Mouse (Mus musculus): ENCODE results near the gene Taf8. TPM values are rescaled to one million over a fixed set of nuclear protein-coding genes. Genes with fewer than 3 reads are reported as not detected.

Gene Taf8
- polyA plus RNA-seq, 1 experiment from 2014 or later = 15.9 TPM

DNA sequence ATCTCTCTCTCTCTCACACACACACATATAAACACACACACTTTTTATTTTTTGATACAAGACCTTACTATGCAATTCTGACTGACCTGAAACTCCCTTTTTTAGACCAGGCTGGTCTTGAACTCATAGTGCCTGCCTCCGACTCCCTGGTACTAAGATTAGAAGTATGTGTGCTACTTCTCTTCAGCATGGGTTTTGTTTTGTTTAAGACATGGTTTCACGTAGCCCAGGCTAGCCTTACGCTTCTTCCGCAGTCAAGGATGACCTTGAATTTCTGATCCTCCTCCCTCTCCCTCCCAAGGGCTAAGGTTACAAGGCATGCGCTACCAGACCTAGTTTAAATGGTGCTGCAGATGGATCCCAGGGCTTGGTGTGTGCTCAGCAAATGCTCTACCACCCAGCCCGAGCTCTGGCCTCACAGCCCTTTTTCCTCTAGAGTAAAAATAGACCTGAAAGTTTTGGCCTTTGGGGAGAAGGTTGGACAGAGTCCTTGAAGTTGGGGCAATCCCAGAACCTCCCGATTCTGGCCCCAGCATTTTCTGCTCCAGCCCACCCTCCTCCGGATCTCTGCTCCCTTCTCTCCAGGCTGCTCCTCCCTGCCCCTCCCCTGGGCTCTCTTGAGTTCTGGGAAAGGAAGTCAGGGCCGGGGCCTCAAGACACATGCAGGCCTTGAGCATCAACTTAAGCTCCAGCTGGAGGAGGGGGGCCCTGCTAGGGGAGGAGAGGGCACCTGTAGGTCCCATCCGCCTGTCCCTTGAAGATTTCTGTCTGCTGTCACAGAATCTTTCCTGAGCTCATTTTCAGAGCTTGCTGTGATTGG is 11.1 kb upstream of the Taf8 start:
- Histone ChIP-seq H3K27me3 (ENCODE audit: control insufficient read depth, insufficient read depth, low read length) (no peaks in the 10 kb centered on the region), H3K4me3 (ENCODE audit: low read depth, low read length) (no peak overlapping the region), H3K9me3 (replicated peaks; ENCODE audit: control insufficient read depth, low read length) (no peaks in the 10 kb centered on the region), H3K36me3 (ENCODE audit: control insufficient read depth, insufficient read depth, low read length) (no peaks in the 10 kb centered on the region), H3K9ac (ENCODE audit: low read depth, low read length) (peak overlapping the region; percentile 48; the same call in 1 of the 2 replicates), H3K27ac (ENCODE audit: low read depth, low read length) (peak overlapping the region; percentile 43), H3K4me1 (ENCODE audit: control insufficient read depth, insufficient read depth, low read length) (peaks cover 31% of the 10 kb centered on the region), H3K4me2 (no peak overlapping the region)
- 61% methylated on average over 10 of the region's 10 CpGs for WGBS (ENCODE audit: insufficient replicate concordance)
- ATAC-seq (replicated peaks; ENCODE audit: insufficient number of reproducible peaks, low FRiP score, low TSS enrichment) = no peak

DNA sequence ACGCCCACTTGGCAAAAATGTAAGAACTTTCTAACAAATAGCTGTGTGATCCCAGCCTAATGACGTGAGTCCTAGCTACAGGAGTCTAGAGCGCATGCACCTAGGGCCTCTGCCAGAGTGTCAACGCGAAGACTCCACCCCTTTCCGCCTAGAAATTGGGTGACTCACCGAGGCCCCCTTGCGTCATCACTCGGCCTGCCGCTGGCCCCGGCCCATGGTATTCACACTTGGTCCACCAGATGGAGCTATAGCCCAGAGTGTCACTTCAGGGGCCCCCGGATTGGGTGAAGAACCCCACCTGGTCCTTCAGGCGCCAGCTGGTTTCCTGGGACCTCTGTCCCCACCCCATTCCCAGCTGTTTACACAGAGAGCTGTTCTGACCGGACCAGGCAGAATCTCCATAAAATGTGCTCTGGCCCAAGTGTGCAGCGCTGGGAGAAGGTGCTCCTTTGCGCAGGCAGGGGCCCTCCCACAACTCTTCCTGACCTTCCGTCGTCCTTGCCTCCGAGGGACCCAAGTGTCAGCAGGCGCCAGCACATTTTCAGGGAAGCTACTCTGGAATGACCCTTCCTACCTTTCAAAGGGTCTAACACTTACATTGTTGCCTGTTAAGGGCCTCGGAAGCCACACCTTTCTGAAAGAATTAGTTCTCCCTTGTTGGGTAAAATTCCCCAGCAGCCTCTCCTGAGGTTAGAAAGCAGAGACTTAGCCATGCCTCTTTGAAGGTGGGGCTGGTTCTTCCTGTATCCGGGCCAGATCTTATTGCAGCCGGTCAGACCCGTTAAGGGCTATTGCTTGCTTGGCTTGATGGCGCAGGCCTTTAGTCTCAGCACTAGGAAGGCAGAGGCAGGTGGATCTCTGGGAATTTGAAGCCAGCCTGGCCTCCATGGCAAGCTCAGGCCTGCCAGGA is 9.3 kb upstream of the Taf8 start:
- peaks cover 32% of the 10 kb centered on the region for H3K4me1 ChIP-seq (ENCODE audit: control insufficient read depth, insufficient read depth, low read length)

DNA sequence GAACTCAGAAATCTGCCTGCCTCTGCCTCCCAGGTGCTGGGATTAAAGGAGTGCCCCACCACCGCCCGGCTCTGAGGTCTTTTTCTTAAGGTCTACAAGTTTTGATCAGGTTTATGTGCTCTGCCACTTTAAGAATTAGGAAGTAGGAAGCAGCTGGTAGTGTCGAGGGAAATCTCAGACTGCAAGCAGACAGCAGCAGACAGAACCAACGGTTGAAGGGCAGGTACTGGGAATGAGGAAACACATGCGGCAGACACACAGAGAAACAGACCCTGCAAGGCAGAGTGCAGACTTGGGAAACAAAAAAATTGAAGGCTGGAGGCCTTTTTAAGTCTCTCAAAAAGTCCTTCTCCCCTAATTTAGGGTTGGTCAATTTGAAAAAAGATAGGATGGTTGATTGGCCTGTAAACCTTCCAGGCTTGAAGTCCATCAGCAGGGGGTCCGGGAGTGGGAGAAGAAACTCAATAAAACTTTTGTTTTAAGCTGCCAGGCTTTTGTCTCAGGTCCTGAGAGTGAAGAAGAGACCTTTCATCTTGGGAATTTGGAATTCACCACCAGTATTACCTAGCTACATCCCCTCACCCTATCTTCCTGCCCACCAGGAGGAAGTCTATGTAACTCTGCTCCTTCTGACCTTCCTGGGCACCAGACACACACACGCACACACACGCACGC is 7.1 kb upstream of the Taf8 start:
- ATAC-seq (replicated peaks; ENCODE audit: insufficient number of reproducible peaks, low FRiP score, low TSS enrichment) = no peak
- no peaks in the 10 kb centered on the region for H3K9me3 ChIP-seq (replicated peaks; ENCODE audit: control insufficient read depth, low read length)
- H3K4me1 ChIP-seq (ENCODE audit: control insufficient read depth, insufficient read depth, low read length) = peaks cover 43% of the 10 kb centered on the region
- H3K36me3 ChIP-seq (ENCODE audit: control insufficient read depth, insufficient read depth, low read length) = no peaks in the 10 kb centered on the region
- H3K4me2 ChIP-seq = no peak overlapping the region
- H3K27ac ChIP-seq (ENCODE audit: low read depth, low read length) = no peak overlapping the region
- H3K9ac ChIP-seq (ENCODE audit: low read depth, low read length) = no peak overlapping the region
- 73% methylated on average over 9 of the region's 9 CpGs for WGBS (ENCODE audit: insufficient replicate concordance)
- H3K4me3 ChIP-seq (ENCODE audit: low read depth, low read length) = no peak overlapping the region
- H3K27me3 ChIP-seq (ENCODE audit: control insufficient read depth, insufficient read depth, low read length) = no peaks in the 10 kb centered on the region

More for the DNA sequence above, 9.3 kb upstream of the Taf8 start:
- peak overlapping the region; percentile 17; the same call in 1 of the 2 replicates for H3K4me3 ChIP-seq (ENCODE audit: low read depth, low read length)
- peak overlapping the region; percentile 70 for H3K9ac ChIP-seq (ENCODE audit: low read depth, low read length)
- WGBS (ENCODE audit: insufficient replicate concordance) = 9% methylated on average over 25 of the region's 25 CpGs
- peak; percentile 85 for ATAC-seq (replicated peaks; ENCODE audit: insufficient number of reproducible peaks, low FRiP score, low TSS enrichment)
- peak overlapping the region; percentile 59 for H3K4me2 ChIP-seq
- no peaks in the 10 kb centered on the region for H3K9me3 ChIP-seq (replicated peaks; ENCODE audit: control insufficient read depth, low read length)
- no peaks in the 10 kb centered on the region for H3K36me3 ChIP-seq (ENCODE audit: control insufficient read depth, insufficient read depth, low read length)
- H3K27ac ChIP-seq (ENCODE audit: low read depth, low read length) = peak overlapping the region; percentile 86
- H3K27me3 ChIP-seq (ENCODE audit: control insufficient read depth, insufficient read depth, low read length) = no peaks in the 10 kb centered on the region

DNA sequence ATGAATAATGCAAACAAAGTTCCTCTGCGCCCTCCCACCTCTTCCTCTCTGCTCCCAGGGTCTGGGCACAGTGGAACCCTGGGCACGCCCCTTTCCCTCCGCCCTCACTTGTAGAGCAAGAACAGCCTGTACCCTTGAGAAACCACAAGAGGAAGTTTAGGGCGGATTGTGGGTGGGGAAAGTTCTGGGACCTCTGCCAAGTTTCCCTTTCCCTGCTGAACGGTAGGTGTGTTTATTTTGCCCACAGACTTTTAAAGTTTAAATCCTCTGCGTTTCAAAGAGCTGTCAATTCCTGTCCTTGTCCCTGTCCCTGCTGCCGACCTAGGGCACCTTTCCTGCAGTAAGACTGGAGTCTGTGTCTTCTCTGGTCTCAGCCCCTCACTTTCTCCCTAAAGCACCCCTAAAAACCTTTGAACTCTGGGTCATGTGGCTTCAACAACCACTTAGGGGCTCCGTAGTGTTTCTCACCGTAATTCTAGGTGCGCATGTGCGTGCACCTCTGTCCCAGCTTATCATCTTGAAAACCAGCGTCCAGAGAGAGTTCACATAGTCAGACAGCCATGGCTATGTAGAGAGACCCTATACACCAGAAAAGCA is 6.0 kb upstream of the Taf8 start:
- peak overlapping the region; percentile 61; the same call in 1 of the 2 replicates for H3K9ac ChIP-seq (ENCODE audit: low read depth, low read length)
- no peaks in the 10 kb centered on the region for H3K36me3 ChIP-seq (ENCODE audit: control insufficient read depth, insufficient read depth, low read length)
- WGBS (ENCODE audit: insufficient replicate concordance) = 28% methylated on average over 12 of the region's 12 CpGs
- peak overlapping the region; percentile 35 for H3K4me3 ChIP-seq (ENCODE audit: low read depth, low read length)
- H3K27me3 ChIP-seq (ENCODE audit: control insufficient read depth, insufficient read depth, low read length) = no peaks in the 10 kb centered on the region
- H3K4me1 ChIP-seq (ENCODE audit: control insufficient read depth, insufficient read depth, low read length) = peaks cover 36% of the 10 kb centered on the region
- H3K4me2 ChIP-seq = peak overlapping the region; percentile 60
- peak overlapping the region; percentile 87 for H3K27ac ChIP-seq (ENCODE audit: low read depth, low read length)
- H3K9me3 ChIP-seq (replicated peaks; ENCODE audit: control insufficient read depth, low read length) = no peaks in the 10 kb centered on the region
- peak; percentile 56; the same call in 1 of the 2 replicates for ATAC-seq (replicated peaks; ENCODE audit: insufficient number of reproducible peaks, low FRiP score, low TSS enrichment)

DNA sequence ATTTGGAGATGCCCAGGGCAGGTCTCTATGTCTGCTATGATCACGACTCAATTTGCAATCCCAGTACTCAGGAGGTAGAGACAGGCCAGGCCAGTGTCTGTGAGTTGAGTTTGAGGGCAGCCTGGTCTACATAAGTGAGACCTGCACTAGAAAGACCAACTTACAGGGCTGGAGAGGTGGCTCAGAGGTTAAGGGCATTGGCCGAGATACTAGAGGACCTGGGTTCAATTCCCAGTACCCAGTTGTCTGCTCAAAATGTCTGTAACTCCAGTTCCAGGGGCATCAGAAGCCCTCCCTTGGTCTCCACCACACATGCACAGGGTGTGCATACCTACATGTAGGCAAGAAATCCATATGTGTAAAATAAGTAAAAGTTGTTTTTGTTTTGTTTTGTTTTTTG is 5.4 kb upstream of the Taf8 start:
- H3K9me3 ChIP-seq (replicated peaks; ENCODE audit: control insufficient read depth, low read length) = no peaks in the 10 kb centered on the region
- no peak for ATAC-seq (replicated peaks; ENCODE audit: insufficient number of reproducible peaks, low FRiP score, low TSS enrichment)
- H3K27me3 ChIP-seq (ENCODE audit: control insufficient read depth, insufficient read depth, low read length) = no peaks in the 10 kb centered on the region
- peak overlapping the region; percentile 87; the same call in 1 of the 2 replicates for H3K27ac ChIP-seq (ENCODE audit: low read depth, low read length)
- no peaks in the 10 kb centered on the region for H3K36me3 ChIP-seq (ENCODE audit: control insufficient read depth, insufficient read depth, low read length)
- H3K4me3 ChIP-seq (ENCODE audit: low read depth, low read length) = no peak overlapping the region
- peaks cover 35% of the 10 kb centered on the region for H3K4me1 ChIP-seq (ENCODE audit: control insufficient read depth, insufficient read depth, low read length)
- H3K9ac ChIP-seq (ENCODE audit: low read depth, low read length) = no peak overlapping the region
- WGBS (ENCODE audit: insufficient replicate concordance) = 81% methylated on average over 2 of the region's 2 CpGs
- H3K4me2 ChIP-seq = peak overlapping the region; percentile 60

DNA sequence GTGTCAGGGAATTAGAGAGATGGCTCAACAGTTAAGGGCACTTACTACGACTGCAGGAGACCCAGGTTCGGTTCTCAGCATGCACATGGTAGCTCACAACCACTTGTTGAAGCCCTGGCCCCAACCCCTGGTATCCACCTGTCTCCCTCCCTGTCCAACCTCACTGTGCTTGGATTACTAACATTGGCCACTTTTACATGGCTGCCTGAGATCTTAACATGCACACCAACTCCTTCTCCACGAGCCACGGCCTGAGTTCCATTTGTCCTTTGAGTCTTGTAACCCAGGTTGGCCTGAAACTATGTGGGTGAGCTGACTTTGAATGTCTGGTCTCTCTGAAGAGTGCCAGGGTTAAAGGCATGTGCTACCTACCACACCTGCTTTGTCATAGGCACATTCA is 4.6 kb upstream of the Taf8 start:
- H3K27ac ChIP-seq (ENCODE audit: low read depth, low read length) = no peak overlapping the region
- H3K36me3 ChIP-seq (ENCODE audit: control insufficient read depth, insufficient read depth, low read length) = no peaks in the 10 kb centered on the region
- H3K9ac ChIP-seq (ENCODE audit: low read depth, low read length) = no peak overlapping the region
- H3K9me3 ChIP-seq (replicated peaks; ENCODE audit: control insufficient read depth, low read length) = no peaks in the 10 kb centered on the region
- 85% methylated on average over 4 of the region's 4 CpGs for WGBS (ENCODE audit: insufficient replicate concordance)
- H3K4me2 ChIP-seq = no peak overlapping the region
- no peak overlapping the region for H3K4me3 ChIP-seq (ENCODE audit: low read depth, low read length)
- no peaks in the 10 kb centered on the region for H3K27me3 ChIP-seq (ENCODE audit: control insufficient read depth, insufficient read depth, low read length)
- no peak for ATAC-seq (replicated peaks; ENCODE audit: insufficient number of reproducible peaks, low FRiP score, low TSS enrichment)
- H3K4me1 ChIP-seq (ENCODE audit: control insufficient read depth, insufficient read depth, low read length) = peaks cover 30% of the 10 kb centered on the region

DNA sequence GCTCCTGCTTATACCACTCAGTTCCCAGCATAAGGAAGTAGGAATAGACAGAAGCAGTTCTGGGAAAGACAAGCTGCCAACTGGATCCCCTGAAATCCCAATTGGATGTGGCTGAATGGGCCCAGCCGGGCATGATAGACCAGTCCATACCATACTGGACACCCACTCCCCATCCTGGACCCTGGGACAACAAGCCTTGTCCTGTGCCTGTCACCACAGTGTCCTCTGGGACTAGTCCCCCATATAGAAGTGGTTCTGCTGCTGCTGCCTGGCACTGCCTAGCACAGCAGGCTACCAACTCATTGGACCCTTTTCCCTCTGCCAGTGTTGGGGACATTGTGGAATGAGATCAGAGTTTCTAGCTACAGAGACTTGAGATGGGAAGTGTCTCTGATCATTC is 4.0 kb upstream of the Taf8 start:
- no peak overlapping the region for H3K9ac ChIP-seq (ENCODE audit: low read depth, low read length)
- no peaks in the 10 kb centered on the region; the same call in 1 of the 2 replicates for H3K36me3 ChIP-seq (ENCODE audit: control insufficient read depth, insufficient read depth, low read length)
- no peak overlapping the region for H3K4me3 ChIP-seq (ENCODE audit: low read depth, low read length)
- ATAC-seq (replicated peaks; ENCODE audit: insufficient number of reproducible peaks, low FRiP score, low TSS enrichment) = no peak
- no peaks in the 10 kb centered on the region for H3K27me3 ChIP-seq (ENCODE audit: control insufficient read depth, insufficient read depth, low read length)
- no peaks in the 10 kb centered on the region for H3K9me3 ChIP-seq (replicated peaks; ENCODE audit: control insufficient read depth, low read length)
- peak overlapping the region; percentile 87; the same call in 1 of the 2 replicates for H3K4me2 ChIP-seq
- H3K4me1 ChIP-seq (ENCODE audit: control insufficient read depth, insufficient read depth, low read length) = peaks cover 29% of the 10 kb centered on the region
- H3K27ac ChIP-seq (ENCODE audit: low read depth, low read length) = no peak overlapping the region
- 94% methylated on average over 1 of the region's 1 CpGs for WGBS (ENCODE audit: insufficient replicate concordance)

DNA sequence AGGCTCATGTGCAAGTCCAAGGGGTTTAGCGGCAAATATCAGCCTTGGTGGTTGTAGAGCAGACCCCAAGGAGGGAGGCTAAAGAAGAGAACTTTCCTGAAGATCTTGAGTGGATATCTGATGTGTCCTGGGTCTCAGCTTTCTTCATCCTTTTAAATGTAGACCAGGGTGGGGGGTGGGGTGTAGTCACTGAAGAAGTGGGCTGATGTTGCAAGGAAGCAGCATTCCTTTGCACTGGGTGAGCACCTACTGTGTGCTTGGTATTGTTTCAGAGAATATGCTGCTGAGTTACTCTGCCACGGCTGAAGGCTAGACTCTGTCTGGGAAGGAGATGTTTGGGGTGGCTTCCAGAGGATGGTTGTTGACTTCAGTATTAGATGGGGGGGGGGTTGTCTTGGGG is 3.5 kb upstream of the Taf8 start:
- ATAC-seq (replicated peaks; ENCODE audit: insufficient number of reproducible peaks, low FRiP score, low TSS enrichment) = no peak
- Histone ChIP-seq H3K27me3 (ENCODE audit: control insufficient read depth, insufficient read depth, low read length) (no peaks in the 10 kb centered on the region), H3K4me2 (peak overlapping the region; percentile 87), H3K27ac (ENCODE audit: low read depth, low read length) (no peak overlapping the region), H3K9ac (ENCODE audit: low read depth, low read length) (peak overlapping the region; percentile 80), H3K4me3 (ENCODE audit: low read depth, low read length) (peak overlapping the region; percentile 49), H3K9me3 (replicated peaks; ENCODE audit: control insufficient read depth, low read length) (no peaks in the 10 kb centered on the region), H3K4me1 (ENCODE audit: control insufficient read depth, insufficient read depth, low read length) (peaks cover 29% of the 10 kb centered on the region), H3K36me3 (ENCODE audit: control insufficient read depth, insufficient read depth, low read length) (no peaks in the 10 kb centered on the region; the same call in 1 of the 2 replicates)
- 73% methylated on average over 2 of the region's 2 CpGs for WGBS (ENCODE audit: insufficient replicate concordance)
